Mouse (Mus musculus) heart, embryonic 14.5 days (tissue): ENCODE measurements at regions not wholly inside any gene's neighbourhood (a gene's known extent, or its start where the extent isn't known, plus 50 kb on each side); places are given as distances from the start of the nearest gene placed in this dataset.

Experiments
- ATAC-seq: fragments of 200-750 bp; cut with Nextera tagmentation; 2 replicates; pipeline ENCODE4 v1.8.0; 2017; ENCODE audit warnings: low read depth, moderate TSS enrichment; ENCODE audit not compliant: insufficient number of reproducible peaks, insufficient read depth, low FRiP score
- H3K27ac ChIP-seq, 2 experiments: fragments of 200-500 bp in 1 of 2; fragments of 300-500 bp in 1 of 2; sonication (generic) in 1 of 2; replicated peaks in 1 of 2; 2 replicates each; pipeline ENCODE4 v1.5.1; 2012 to 2014; ENCODE audit warnings: low read depth in 2 of 2, low read length in 2 of 2, control low read depth in 1 of 2, mild to moderate bottlenecking in 1 of 2, mixed read lengths in 1 of 2; ENCODE audit not compliant: control insufficient read depth in 1 of 2, insufficient read depth in 1 of 2
- H3K27me3 ChIP-seq: fragments of 300-500 bp; sonication (generic); 2 replicates; pipeline ENCODE4 v1.6.1; 2014; ENCODE audit warnings: mild to moderate bottlenecking, low read length, control low read depth; ENCODE audit not compliant: control insufficient read depth, insufficient read depth
- H3K36me3 ChIP-seq: fragments of 300-500 bp; sonication (generic); 2 replicates; pipeline ENCODE4 v1.6.1; 2014; ENCODE audit warnings: mild to moderate bottlenecking, control low read depth, low read length, mixed read lengths; ENCODE audit not compliant: control insufficient read depth, insufficient read depth
- H3K4me1 ChIP-seq, 2 experiments: fragments of 200-500 bp in 1 of 2; fragments of 300-500 bp in 1 of 2; sonication (generic) in 1 of 2; 2 replicates each; pipeline ENCODE4 v1.6.1; 2012 to 2014; ENCODE audit warnings: low read length in 2 of 2, control low read depth in 1 of 2, mixed read lengths in 1 of 2; ENCODE audit not compliant: control insufficient read depth in 2 of 2, insufficient read depth in 2 of 2
- H3K4me2 ChIP-seq: fragments of 300-500 bp; sonication (generic); 2 replicates; pipeline ENCODE4 v1.6.1; 2014; ENCODE audit warnings: mild to moderate bottlenecking, low read length
- H3K4me3 ChIP-seq, 2 experiments: fragments of 200-500 bp in 1 of 2; fragments of 300-500 bp in 1 of 2; sonication (generic) in 1 of 2; 2 replicates each; pipeline ENCODE4 v1.5.1; 2012 to 2014; ENCODE audit warnings: low read length in 2 of 2, mild to moderate bottlenecking in 2 of 2, control low read depth in 1 of 2, low read depth in 1 of 2, moderate library complexity in 1 of 2; ENCODE audit not compliant: control insufficient read depth in 1 of 2, insufficient read depth in 1 of 2
- H3K9ac ChIP-seq: fragments of 300-500 bp; sonication (generic); 2 replicates; pipeline ENCODE4 v1.6.1; 2014; ENCODE audit warnings: mild to moderate bottlenecking, low read length
- H3K9me3 ChIP-seq: fragments of 300-500 bp; sonication (generic); 2 replicates; pipeline ENCODE4 v1.6.1; 2016; ENCODE audit warnings: low read length, control low read depth; ENCODE audit not compliant: control insufficient read depth
- WGBS: fragments of 180-500 bp; shearing (Covaris S2); extraction: QIAGEN DNeasy Blood & Tissue Kit; methylation state at CpG from one replicate; pipeline ENCODE4 v1.1.7; 2014; 5-methylcytosine and 5-hydroxymethylcytosine counted together

- Histone ChIP-seq H3K9me3 (no peaks in the 10 kb centered on the region), H3K27ac (no peak overlapping the region), H3K9ac (no peak overlapping the region), H3K27me3 (no peaks in the 10 kb centered on the region), H3K4me3 (no peak overlapping the region), H3K4me2 (no peak overlapping the region), H3K4me1 (no peaks in the 10 kb centered on the region; a peak in 1 of 4 replicates), H3K36me3 (no peaks in the 10 kb centered on the region)
- WGBS, result 77% methylated on average over 2 of the region's 2 CpGs
- no peak for ATAC-seq
These were observed 91.2 kb upstream of the Syndig1 start for GRCm38 (mm10) chr2:149737837-149738236.

- no peaks in the 10 kb centered on the region for H3K9me3 ChIP-seq
- WGBS, result 65% methylated on average over 2 of the region's 2 CpGs
- H3K4me2 ChIP-seq, result no peak overlapping the region
- no peak overlapping the region for H3K4me3 ChIP-seq
- no peaks in the 10 kb centered on the region for H3K27me3 ChIP-seq
- H3K36me3 ChIP-seq, result no peaks in the 10 kb centered on the region
- H3K27ac ChIP-seq, result no peak overlapping the region
- H3K4me1 ChIP-seq, result no peaks in the 10 kb centered on the region; a peak in 1 of 4 replicates
- ATAC-seq, result no peak
- no peak overlapping the region for H3K9ac ChIP-seq
These were observed 89.1 kb upstream of the Syndig1 start for GRCm38 (mm10) chr2:149739886-149740285.

- H3K4me2 ChIP-seq, result no peak overlapping the region
These were observed 86.3 kb upstream of the Syndig1 start for GRCm38 (mm10) chr2:149742661-149743060.

GRCm38 (mm10) chr2:149748240-149748822, 80.7 kb upstream of the Syndig1 start:
- no peaks in the 10 kb centered on the region for H3K9me3 ChIP-seq
- H3K27me3 ChIP-seq, result no peaks in the 10 kb centered on the region
- no peak overlapping the region for H3K9ac ChIP-seq
- no peak overlapping the region for H3K4me2 ChIP-seq
- H3K4me1 ChIP-seq, result no peaks in the 10 kb centered on the region
- no peak overlapping the region for H3K4me3 ChIP-seq
- no peak for ATAC-seq
- H3K27ac ChIP-seq, result no peak overlapping the region
- H3K36me3 ChIP-seq, result no peaks in the 10 kb centered on the region
- 78% methylated on average over 9 of the region's 9 CpGs for WGBS

More at GRCm38 (mm10) chr2:149742661-149743060, 86.3 kb upstream of the Syndig1 start:
- no peaks in the 10 kb centered on the region for H3K27me3 ChIP-seq
- H3K4me1 ChIP-seq, result no peaks in the 10 kb centered on the region
- H3K36me3 ChIP-seq, result no peaks in the 10 kb centered on the region
- H3K9ac ChIP-seq, result no peak overlapping the region
- no peak overlapping the region for H3K4me3 ChIP-seq
- ATAC-seq, result no peak
- no peak overlapping the region for H3K27ac ChIP-seq
- no peaks in the 10 kb centered on the region for H3K9me3 ChIP-seq
- WGBS, result 81% methylated on average over 2 of the region's 2 CpGs

- no peak overlapping the region for H3K9ac ChIP-seq
- no peak for ATAC-seq
- no peak overlapping the region for H3K4me3 ChIP-seq
- H3K9me3 ChIP-seq, result no peaks in the 10 kb centered on the region
- H3K4me2 ChIP-seq, result no peak overlapping the region
- H3K36me3 ChIP-seq, result no peaks in the 10 kb centered on the region
- 70% methylated on average over 4 of the region's 4 CpGs for WGBS
- H3K4me1 ChIP-seq, result no peaks in the 10 kb centered on the region
- no peak overlapping the region for H3K27ac ChIP-seq
- no peaks in the 10 kb centered on the region for H3K27me3 ChIP-seq
These were observed 69.9 kb upstream of the Syndig1 start for GRCm38 (mm10) chr2:149759151-149759550.

- H3K27ac ChIP-seq, result no peak overlapping the region
- H3K4me1 ChIP-seq, result no peaks in the 10 kb centered on the region
- H3K9me3 ChIP-seq, result no peaks in the 10 kb centered on the region
- H3K27me3 ChIP-seq, result no peaks in the 10 kb centered on the region
- 83% methylated on average over 1 of the region's 1 CpGs for WGBS
- no peak overlapping the region for H3K4me2 ChIP-seq
- no peak overlapping the region for H3K9ac ChIP-seq
- H3K36me3 ChIP-seq, result no peaks in the 10 kb centered on the region
- ATAC-seq, result no peak
- no peak overlapping the region for H3K4me3 ChIP-seq
These were observed 65.1 kb upstream of the Syndig1 start for GRCm38 (mm10) chr2:149763864-149764263.

GRCm38 (mm10) chr2:149768027-149768426, 61.0 kb upstream of the Syndig1 start:
- Histone ChIP-seq H3K36me3 (no peaks in the 10 kb centered on the region), H3K4me1 (no peaks in the 10 kb centered on the region), H3K4me3 (no peak overlapping the region), H3K9me3 (no peaks in the 10 kb centered on the region), H3K27ac (no peak overlapping the region), H3K4me2 (no peak overlapping the region), H3K27me3 (no peaks in the 10 kb centered on the region), H3K9ac (no peak overlapping the region)
- 56% methylated on average over 1 of the region's 1 CpGs for WGBS
- ATAC-seq, result no peak

GRCm38 (mm10) chr2:149768551-149768950, 60.5 kb upstream of the Syndig1 start:
- H3K4me2 ChIP-seq, result no peak overlapping the region
- no peak for ATAC-seq
- H3K27ac ChIP-seq, result no peak overlapping the region
- no peaks in the 10 kb centered on the region for H3K9me3 ChIP-seq
- whole genome bisulfite sequencing, result 70% methylated on average over 2 of the region's 2 CpGs
- no peaks in the 10 kb centered on the region for H3K4me1 ChIP-seq
- H3K9ac ChIP-seq, result no peak overlapping the region
- no peak overlapping the region for H3K4me3 ChIP-seq
- H3K27me3 ChIP-seq, result no peaks in the 10 kb centered on the region
- no peaks in the 10 kb centered on the region for H3K36me3 ChIP-seq
